Mouse (Mus musculus) kidney, adult 2 months (tissue): ENCODE data around the gene BC016579.

Source experiments
- CTCF ChIP-seq: fragments of 200-500 bp; conservative IDR thresholded peaks from 2 replicates; pipeline ENCODE4 v1.5.1; 2011; ENCODE audit warnings: low read depth, mild to moderate bottlenecking, control low read depth, low read length, moderate library complexity, mixed read lengths; ENCODE audit not compliant: insufficient read depth, insufficient read length
- POLR2A ChIP-seq: fragments of 200-500 bp; IDR thresholded peaks from one replicate; pipeline ENCODE4 v1.6.1; 2011; ENCODE audit warnings: low read depth, low read length, control low read depth

- TF ChIP-seq POLR2A: no peak
- TF ChIP-seq CTCF: no peak
Measured at GRCm38 (mm10) chr16:45651497-45651896, 2.4 kb downstream of the BC016579 start.
